Mouse (Mus musculus) heart, adult 11 months (tissue): Measurements from ENCODE around the gene Rad51b.

Experiments used
- DNase-seq: peaks from one replicate; pipeline ENCODE4 v3.0.0; 2022

Gene Rad51b

GRCm38 (mm10) chr12:79499809-79500208 lies 202.7 kb downstream of the Rad51b start:
- no peak for DNase-seq

- no peak for DNase-seq
Observed at GRCm38 (mm10) chr12:79501877-79502276, 204.8 kb downstream of the Rad51b start.

DNA sequence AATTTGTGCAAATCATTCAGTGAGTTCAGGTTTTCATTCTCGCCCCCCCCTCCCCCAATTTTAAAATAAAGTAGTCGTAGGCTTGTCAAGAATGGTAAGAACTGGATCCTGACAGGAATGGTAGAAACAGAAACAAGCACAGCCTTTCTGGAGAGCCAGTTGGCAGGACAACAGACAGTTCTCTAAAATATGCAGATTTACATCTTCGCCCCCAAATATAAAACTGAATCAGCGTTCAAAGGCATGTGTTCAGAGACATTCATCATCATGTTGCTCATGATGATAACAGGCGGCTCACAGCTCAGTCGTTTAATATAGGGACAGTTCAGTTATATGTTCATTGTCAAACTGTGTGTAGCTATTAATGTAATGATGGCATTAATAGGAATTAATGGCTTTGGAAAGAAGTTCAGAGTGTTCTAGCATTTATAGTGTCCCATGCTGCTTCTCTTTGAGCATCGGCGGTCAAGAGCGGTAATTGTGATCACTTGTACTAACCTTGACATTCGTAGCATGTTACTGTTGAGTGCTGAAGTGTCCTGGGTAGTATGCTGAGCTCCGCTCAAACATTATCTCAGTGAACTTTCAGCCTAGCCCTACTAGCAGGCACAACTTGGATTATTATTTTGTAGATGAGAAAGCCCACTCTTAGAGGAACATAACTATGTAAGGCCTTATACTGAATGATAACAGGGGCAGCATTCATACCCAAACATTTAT lies 205.9 kb downstream of the Rad51b start:
- DNase-seq = no peak

DNA sequence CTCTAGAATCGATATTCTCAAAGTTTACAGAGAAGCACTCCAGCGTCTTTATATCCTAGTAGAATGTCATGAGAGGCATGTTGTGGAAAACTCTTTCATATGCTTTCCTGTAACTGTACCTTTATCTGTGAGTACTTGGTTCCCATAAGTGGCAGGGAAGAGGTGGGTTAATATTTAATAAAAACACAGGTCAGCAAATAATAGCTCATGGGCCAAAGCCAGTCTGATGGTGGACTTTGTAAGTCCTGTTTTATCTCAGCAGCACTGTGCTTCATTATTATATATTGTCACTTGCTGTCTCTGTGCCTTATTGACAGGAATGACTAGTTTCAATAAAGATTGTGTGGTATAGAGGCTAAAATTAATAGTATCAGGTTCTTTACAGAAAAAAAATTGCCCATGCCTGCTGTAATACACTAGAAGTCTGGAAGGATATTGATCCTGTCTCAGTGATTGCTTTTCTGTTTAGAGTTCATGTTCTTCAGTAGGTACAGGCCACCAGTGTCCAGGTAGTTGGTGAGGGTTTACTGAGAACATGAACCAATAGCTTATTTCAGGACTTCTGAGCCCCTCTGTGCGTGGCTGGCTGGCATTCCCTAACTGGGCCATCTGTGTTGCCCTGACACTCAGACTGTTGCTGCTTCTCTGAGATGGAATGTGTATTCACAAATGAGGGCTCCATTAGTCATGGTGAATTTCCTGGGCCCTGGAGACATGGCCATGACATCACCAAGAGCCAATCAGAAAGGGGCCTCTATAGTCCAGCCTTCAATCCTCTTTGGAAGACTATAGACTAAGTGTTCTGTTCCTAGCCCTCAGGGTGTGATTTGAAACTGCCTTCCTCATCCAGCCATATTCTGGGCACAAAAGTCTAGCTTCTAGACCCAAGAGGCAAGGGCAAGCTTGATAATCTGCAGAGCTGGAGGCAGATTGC lies 206.8 kb downstream of the Rad51b start:
- no peak for DNase-seq

DNA sequence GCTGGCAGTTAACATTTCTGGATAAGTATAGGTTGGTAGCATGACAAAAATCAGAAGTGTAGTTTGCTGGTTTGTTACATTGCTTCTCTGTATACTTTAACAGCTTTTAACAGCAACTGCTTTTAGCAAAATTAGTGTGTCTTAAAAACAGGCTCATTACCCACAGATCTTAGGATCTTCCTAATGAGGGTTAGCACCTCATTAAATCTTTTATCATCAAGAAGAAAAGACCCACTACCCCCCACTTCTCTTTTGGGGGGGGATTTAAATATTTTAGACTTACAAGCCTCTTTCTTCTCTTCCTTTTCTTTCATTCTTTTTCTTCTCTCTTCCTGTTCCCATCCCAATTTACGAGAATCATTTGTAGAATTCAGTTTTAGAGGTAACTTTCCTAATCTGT lies 207.6 kb downstream of the Rad51b start:
- no peak for DNase-seq

GRCm38 (mm10) chr12:79506421-79506820 lies 209.3 kb downstream of the Rad51b start:
- no peak for DNase-seq

DNA sequence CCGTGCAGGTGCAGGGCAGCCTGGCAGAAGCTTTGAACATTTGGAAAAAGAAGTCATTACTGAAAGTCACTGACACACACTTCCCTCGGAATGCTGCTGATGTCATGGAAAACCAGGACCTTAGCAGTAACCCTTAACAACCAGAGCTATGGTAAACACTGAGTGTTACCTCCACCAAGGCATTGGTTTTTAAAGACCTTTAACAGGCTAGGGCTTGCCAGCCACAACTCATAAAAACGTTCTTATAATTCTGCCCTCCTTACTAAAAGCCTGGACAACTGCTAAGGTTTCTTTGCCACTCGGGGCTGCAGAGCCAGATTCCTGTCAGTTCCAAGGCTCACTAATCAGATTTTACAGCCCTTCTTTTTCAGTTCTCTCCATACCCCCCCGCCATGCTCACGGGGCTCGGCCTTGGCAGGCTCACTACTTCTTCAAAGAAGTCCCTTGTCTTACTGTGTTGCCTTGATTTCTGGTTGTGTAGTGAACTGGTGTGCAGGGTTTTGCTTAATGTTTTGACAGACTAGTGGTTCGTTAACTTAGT lies 210.1 kb downstream of the Rad51b start:
- no peak for DNase-seq

GRCm38 (mm10) chr12:79511454-79512204 lies 214.5 kb downstream of the Rad51b start:
- DNase-seq = peak; percentile 96

- peak; percentile 91 for DNase-seq
Observed at GRCm38 (mm10) chr12:79512205-79512886, 215.3 kb downstream of the Rad51b start.

- no peak for DNase-seq
Observed at GRCm38 (mm10) chr12:79512982-79513681, 216.1 kb downstream of the Rad51b start.

DNA sequence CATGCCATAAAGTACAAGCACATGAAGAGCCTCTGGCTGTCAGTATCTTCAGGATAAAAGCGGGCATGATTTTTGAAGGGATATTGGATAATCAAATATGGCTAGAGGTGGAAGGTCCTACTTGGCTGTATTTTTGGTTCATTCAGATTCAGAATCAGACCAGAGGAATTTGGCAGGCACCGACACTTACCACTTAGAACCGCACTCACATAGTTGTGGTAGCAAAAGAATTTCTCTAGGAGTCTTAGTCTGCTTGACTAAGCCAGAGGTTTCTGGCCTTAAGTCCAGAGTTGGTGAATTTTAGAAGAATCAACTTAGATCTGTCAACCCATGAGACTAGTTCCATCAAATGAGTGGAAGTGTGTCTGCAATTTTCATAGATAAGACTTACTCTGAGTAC lies 217.6 kb downstream of the Rad51b start:
- DNase-seq = no peak

GRCm38 (mm10) chr12:79522374-79522773 lies 225.3 kb downstream of the Rad51b start:
- peak; percentile 11 for DNase-seq

GRCm38 (mm10) chr12:79524941-79525871 lies 228.1 kb downstream of the Rad51b start:
- DNase-seq = peak; percentile 55

- peak; percentile 84 for DNase-seq
Observed at GRCm38 (mm10) chr12:79525872-79526271, 228.8 kb downstream of the Rad51b start.

DNA sequence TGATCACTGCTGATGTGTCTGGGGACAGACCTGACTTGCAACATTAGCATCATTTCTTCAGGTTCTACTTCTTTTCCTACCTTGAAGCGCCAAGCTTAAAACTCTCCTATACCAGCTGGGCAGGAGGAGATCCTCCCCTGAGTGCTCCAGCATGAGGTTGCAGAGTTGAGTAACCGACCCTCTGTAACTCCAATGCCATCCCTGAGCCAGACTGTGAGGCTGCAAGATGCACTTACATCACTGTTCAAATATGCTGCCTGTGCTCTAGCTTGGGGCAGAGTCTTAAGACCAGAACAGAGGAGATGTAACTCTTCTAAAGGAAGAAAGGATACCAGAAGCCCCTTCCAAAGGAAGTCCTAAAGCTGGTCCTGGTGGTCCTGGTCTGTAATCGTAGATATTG lies 230.1 kb downstream of the Rad51b start:
- peak; percentile 52 for DNase-seq

DNA sequence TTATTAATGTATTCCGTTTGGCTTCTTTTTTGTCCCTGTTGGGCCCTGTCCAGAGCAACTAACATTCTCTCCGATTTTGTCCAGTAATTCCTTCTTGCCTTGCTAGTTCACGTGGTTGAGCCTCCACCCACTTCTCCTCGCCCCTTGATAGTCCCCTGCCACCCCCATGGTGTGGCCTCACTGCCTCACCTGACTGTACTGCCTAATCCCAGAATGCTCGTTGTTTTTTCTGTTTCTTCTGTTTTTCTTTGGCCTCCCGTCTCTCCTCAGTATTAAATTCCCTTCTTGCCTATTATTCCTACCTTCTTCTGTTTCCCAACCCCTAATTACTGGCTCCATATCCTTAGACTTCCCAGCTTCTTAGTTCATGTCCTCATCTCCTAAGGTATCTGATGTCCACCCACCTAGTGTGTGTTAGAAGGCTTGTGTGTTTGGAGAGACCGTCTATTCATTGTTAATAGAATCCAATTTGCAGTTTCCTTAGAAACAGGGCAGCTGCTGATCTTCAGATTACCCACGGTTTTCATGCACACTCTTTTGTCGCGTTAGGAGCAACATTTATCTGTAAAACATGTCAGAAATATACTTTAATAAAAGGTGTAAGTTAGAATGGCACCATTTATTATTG lies 233.3 kb downstream of the Rad51b start:
- DNase-seq = peak; percentile 28

GRCm38 (mm10) chr12:79531809-79532798 lies 235.0 kb downstream of the Rad51b start:
- peak; percentile 82 for DNase-seq

- DNase-seq = peak; percentile 43
Observed at GRCm38 (mm10) chr12:79534778-79535177, 237.7 kb downstream of the Rad51b start.
